Mouse (Mus musculus): ENCODE measurements around the gene Sik2.

DNA sequence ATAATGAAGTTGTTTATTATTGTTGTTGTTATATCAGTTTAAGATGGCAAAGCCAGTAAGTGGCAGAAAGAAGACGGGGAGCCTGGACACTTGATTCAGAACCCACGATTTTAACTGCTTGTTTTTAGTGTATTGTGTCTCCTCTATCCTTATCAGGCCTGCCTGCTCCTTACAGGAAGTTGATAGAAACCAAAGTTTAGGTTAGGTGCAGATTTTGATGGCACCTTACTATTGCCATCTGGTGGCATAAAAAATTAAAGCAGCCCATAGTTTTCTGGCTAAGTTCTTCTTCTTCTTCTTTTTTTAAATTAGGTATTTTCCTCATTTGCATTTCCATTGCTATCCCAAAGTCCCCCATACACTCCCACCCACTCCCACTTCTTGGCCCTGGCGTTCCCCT lies 43.3 kb upstream of the Sik2 start:
- TF ChIP-seq CTCF (IDR thresholded peaks at IDR 0.05; ENCODE audit: low read depth) (peak; percentile 44), EP300 (IDR thresholded peaks at IDR 0.05; ENCODE audit: low read depth) (no peak)

Measured in heart, postnatal 0 days (tissue).